Mouse (Mus musculus): Measurements from ENCODE around the gene Plin5. TPM values are rescaled to one million over a fixed set of nuclear protein-coding genes. Genes with fewer than 3 reads are reported as not detected.
A peak's percentile ranks its signal among the peaks of the same experiment; 100 is the strongest.

The Plin5 gene
- total RNA-seq, 2 experiments from 2014 or later = 0.46 to 1.1 TPM

DNA sequence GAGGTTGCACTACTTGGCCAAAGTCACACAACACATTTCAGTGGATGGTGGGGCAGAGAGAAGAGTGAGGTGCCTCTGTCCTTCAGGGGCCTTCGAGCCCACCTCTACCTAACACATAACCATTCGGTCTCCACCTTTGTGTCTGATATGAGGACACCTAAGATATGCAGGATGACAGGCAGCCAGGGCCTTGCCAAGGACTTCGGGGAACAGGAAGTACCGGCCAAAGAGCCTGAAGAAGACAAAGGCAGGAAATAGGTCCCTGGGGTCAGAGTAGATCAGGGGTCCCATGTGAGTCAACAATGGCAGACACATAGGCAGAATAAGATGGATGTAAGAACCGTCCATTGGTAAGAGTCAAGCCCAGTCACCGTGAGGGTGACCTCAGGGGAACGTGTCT, 19.2 kb upstream of the Plin5 start:
- DNase-seq (ENCODE audit: low spot score in 2 of 2) = no peak
- intact Hi-C loops (cut with DNase I) = no loop called here

DNA sequence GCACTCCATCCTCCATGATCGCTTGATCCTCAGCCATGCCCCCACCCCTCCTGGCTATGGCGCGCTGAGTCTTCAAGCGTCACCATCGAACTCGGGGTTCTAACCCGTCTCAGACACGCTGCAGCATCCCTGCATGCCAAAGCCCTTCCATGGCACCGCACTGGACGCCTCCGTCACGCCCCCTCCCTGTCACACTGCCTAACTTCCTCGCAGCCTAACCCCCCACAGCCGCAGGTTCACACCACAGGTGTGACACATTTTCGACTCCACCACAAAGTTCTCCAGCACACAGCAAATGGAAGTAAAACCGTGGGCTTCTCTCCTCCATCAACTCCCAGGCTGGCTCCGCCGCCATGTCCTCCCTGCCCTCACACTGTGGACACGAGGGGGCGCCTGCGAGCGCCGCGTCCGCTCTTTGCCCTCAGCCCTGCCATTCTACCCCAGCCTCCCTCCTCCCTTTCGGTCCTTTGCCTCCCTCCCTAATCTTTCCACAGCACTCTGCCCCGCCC, 17.1 kb upstream of the Plin5 start:
- peak in 1 of 2 experiments; percentile 59 for DNase-seq (ENCODE audit: low spot score in 2 of 2)
- intact Hi-C loops (cut with DNase I) = loop anchor here (5.0 kb wide), 1 partner anchor 118 kb away; no protein-coding TSS in a partner anchor

DNA sequence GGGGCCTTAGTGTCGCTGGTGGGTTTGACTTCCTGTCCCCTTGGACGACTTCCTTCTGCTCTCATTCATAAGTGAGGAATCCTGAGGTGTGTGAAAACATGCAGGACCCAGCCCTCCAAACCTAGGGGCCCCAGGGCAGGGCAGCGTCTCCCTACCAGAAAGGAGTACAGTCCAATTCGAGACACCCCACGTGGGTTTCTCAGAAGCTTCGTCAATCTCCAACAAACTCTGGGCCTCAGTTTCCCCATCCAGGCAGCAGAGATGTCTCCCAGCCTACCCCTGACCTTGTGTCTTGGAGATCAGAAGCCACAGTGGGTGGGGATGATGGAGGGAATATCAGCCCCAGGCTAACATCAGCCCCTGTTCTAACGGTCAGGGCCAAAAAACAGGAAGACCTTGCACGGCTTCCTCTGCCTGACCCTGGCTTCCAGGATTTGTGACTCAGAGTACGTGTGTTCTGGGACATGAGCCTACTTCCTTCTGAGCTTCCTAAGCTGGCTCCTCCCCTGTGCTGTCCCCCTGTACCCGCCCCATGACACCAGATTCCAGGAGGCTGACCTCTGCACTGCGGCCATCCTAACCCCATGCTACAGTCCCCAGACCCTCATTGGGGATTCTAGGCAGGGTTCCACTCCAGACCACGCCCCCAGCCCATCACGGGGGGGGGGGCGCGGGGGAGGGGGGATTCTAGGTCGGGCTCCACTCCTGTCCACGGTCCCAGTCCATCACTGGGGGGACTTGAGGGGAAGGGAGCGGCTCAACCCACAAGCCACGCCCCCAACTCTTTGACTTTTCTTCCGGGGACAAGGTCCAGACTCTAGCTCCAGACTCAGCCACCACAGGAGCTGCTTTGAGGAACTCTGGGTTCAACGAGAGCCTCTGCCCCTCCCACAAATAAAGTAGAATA, 16.3 kb upstream of the Plin5 start:
- no peak for DNase-seq (ENCODE audit: low spot score in 2 of 2)
- intact Hi-C loops (cut with DNase I) = loop anchor here (2.0 to 5.0 kb wide), 2 partner anchors 25 to 119 kb away; no protein-coding TSS in a partner anchor

DNA sequence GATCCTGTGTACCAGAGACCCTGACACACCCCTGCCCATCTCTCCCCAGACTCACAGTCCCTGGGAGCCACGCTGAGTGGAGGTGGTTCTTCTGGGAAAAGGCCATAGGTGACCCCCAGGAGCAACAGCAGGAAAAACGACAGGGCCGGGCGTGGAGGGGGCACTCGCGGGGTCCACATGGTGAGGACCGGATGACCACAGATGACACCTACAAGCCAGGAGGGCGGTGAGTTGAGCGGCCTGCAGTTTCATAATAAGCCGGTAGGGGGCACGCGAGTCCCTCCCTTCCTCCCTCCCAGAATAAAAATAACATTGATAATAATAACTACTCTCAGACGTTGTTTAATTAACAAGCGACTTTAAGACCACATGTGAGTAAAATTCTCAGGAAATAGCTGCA, 15.3 kb upstream of the Plin5 start:
- intact Hi-C loops (cut with DNase I) = loop anchor here (2.0 to 5.0 kb wide), 2 partner anchors 26 to 120 kb away; no protein-coding TSS in a partner anchor

DNA sequence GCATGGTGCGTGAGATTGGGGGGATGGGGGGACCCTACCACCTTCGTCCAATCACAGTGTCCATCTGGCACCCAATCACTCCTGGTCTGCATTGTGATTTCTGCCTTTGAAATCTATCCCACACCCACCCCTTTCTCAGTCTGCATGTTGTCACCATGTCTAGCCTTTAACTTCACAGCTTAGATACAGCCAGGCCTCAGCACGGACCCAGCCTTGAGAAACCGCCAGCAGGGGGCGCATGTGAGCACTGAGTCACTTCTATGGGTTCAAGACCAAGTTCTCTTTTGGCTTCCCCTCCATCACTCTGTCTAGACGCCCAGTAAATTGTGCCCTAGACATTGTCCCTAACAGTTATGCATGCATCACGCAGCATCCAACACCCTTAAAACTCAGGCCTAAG, 14.4 kb upstream of the Plin5 start:
- intact Hi-C loops (cut with DNase I) = loop anchor here (2.0 to 5.0 kb wide), 2 partner anchors 27 to 120 kb away; no protein-coding TSS in a partner anchor
- peak; percentile 59 to 72 for DNase-seq (ENCODE audit: low spot score in 2 of 2)

More for the DNA sequence above, 15.3 kb upstream of the Plin5 start:
- DNase-seq (ENCODE audit: low spot score in 2 of 2) = peak in 1 of 2 experiments; percentile 67

DNA sequence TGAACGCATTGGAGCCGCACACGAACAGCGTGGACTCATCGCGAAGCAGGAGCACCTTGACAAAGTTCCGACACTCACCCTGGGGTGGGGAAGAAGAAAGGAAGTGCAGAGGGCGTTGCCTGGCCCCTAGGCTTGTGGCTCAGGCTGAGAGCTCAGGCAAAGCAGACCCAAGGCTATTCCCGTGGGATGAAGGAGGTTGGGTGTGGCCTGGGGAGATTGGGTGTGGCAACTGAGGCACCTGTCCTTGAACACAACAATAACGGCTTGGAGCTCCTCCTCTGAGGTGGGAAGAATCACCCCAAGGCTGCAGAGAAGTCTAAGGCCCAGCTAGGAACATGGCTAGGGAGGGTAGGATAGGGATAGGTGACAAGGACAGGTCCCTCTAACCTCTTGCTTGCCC, 13.7 kb upstream of the Plin5 start:
- intact Hi-C loops (cut with DNase I) = loop anchor here (5.0 kb wide), 1 partner anchor 121 kb away; no protein-coding TSS in a partner anchor
- no peak for DNase-seq (ENCODE audit: low spot score in 2 of 2)

DNA sequence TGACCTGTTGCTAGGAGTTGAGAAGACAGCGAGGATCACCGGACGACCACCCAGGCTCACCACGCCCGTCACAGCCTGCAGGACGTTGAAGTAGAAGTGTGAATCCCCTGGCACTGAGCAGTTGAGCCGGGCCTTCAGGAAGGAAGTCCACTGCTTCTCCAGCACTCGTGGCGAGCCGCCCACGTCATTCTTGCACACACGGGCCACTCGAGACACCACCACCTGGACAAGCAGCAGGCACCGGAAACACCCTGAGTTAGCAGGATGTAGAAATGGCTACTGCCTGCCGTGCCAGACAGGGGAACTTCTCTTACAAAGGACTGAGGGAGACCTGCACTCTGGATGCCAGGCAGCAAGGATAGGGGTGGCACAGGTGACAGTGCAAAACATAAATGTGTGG, 10.8 kb upstream of the Plin5 start:
- DNase-seq (ENCODE audit: low spot score in 2 of 2) = no peak
- intact Hi-C loops (cut with DNase I) = no loop called here

DNA sequence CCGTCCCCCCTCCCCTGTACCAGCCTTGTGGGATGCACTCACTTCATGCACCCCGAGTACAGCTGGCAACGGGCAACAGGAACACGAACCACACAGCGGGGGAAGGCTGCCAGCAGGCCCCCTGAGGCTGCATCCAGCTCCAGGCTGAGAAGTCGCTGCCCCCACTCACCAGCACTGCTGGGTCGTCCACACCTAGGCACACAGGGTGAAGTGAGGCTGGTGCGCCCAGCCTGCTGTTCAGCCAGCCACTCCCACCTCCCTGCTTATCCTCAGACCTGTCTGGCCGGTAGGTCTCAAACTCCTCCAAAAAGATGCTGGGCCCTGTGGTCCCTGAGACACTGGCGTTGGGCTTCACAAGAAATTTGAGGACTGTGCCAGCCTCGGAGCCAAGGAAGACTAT, 8.8 kb upstream of the Plin5 start:
- intact Hi-C loops (cut with DNase I) = no loop called here
- no peak for DNase-seq (ENCODE audit: low spot score in 2 of 2)

DNA sequence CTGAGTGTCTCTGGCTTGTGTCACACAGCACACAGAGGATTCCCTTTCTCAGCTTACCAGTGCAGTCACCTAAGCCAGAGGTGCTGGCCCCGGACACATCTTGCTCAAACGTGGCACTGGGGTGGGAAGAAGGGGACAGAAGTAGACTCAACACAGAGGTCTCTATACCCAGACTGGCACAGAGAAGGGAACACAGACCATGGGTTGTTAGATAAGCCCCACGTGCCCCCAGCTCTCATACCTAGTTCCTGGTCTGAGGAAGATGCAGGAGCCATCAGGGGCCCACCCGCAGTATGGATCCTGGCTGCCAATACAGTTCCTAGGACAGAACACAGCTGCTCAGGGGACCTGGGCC, 7.9 kb upstream of the Plin5 start:
- intact Hi-C loops (cut with DNase I) = no loop called here
- DNase-seq (ENCODE audit: low spot score in 2 of 2) = no peak

DNA sequence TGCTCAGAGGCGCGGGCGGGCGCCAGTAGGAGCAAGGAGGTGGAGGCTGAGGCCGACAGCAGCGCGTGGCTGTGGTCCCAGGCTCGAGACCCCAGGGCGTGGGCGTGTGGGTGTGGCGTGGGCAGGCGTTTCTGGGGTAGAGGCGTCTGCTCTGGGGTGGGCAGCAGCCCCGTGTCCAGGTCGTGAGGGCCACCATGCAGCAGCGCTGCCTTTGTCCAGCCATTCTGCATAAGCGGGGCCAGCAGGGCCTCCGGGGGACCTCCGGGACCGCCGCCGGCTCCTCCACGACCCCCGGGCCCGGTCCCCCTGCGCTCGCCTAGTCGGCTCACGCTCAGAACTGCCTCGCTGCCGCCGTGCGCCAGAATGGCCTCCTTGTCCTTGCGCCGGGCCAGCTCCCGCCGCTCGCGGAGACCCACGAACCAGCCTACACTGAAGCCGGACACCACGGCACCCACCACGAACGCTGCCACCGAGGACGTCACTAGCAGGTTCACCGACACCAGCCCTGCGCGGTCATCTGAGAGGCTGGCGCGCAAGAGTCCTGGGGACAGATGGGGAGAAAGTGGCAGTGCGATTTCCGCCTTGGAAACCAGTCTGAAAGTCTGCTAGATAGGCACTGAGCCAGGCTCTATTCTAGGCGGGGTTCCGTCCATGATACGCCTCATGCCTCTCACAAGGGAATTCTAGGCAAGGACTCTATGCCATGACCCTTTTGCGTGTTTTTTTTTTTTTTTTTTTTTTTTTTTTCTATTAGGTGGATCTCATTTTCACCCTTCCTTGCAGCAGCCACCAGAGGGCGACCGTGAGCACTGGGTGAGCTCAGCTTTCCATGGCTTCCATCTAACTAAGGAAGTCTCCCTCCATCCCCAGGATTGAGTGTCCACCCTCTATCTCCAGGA, 7.2 kb upstream of the Plin5 start:
- DNase-seq (ENCODE audit: low spot score in 2 of 2) = peak; percentile 62
- intact Hi-C loops (cut with DNase I) = no loop called here

DNA sequence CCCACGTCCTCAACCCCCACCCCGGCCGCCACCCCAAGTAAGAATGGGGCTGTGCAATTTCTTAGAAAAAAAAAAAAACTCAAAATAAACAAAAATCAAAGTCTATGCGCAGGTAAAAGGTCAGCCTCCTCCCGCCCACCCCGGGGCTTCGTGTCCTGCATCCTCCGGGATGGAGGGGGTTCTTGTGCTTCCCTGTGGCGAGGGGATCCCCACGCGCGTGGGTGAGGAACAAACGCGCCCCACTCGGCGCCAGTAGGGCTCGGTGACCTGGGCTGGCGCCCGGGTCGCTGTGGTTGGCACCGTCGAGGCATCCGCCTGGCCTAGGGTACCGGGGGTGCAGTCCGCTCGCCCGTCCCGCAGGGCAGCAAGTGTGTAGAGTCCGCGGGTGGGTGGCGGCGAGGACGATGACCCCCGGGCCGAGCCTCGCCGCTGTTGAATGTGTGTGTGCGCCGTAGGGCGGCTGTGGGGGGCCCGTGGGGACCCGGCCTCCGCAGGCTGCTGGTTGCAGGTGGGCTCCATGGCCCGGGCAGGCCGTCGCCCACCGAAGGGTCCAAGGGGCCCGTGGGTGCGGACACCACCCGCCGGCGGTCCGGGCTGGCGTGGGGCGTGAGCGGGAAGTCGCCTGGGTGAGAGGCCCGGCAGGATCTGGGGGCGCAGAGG, 6.4 kb upstream of the Plin5 start:
- DNase-seq (ENCODE audit: low spot score in 2 of 2) = no peak
- intact Hi-C loops (cut with DNase I) = no loop called here

DNA sequence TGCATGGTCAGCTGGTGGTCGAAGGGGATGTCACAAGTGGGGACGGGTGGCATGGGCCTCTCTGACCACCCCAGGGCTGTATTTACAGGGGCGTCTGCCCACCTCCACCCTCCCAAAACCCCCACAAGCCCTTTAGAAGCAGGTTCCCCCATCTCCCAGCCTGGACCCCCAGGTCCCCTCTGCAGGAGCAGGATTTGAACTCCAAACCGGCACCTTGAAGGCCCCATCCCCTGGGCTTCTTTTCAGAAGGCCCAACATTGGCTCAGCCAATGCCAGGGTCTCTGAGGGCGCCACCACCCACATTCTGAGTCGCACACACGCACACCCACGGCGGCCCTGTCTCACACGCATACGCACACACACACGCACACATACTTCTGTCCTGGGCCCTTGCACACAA, 5.8 kb upstream of the Plin5 start:
- DNase-seq (ENCODE audit: low spot score in 2 of 2) = no peak
- intact Hi-C loops (cut with DNase I) = no loop called here

DNA sequence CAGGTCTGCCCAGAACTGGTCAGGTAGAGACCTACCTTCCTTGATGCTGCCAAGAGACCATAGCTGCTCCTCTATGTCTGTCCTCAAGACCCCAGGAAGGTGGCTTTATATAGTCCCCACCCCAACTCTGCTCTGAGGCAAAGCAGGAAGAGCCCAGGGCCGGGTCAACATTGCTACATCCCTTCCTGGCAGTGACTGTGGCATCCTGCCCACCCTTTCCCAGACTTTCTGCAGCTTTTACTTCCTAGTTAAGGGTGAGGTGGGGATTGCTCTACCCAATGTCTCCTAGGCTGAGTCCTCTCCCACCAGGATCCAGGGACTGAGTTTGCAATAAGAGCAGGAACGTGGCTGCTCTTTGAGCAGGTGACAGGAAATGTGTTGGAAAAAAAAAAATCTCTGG, 4.4 kb upstream of the Plin5 start, which contains the start of gene Lrg1:
Gene Lrg1, minus strand, starts transcription at position 176 of the 400 bp plus-strand sequence.
- intact Hi-C loops (cut with DNase I) = no loop called here
- DNase-seq (ENCODE audit: low spot score in 2 of 2) = no peak

DNA sequence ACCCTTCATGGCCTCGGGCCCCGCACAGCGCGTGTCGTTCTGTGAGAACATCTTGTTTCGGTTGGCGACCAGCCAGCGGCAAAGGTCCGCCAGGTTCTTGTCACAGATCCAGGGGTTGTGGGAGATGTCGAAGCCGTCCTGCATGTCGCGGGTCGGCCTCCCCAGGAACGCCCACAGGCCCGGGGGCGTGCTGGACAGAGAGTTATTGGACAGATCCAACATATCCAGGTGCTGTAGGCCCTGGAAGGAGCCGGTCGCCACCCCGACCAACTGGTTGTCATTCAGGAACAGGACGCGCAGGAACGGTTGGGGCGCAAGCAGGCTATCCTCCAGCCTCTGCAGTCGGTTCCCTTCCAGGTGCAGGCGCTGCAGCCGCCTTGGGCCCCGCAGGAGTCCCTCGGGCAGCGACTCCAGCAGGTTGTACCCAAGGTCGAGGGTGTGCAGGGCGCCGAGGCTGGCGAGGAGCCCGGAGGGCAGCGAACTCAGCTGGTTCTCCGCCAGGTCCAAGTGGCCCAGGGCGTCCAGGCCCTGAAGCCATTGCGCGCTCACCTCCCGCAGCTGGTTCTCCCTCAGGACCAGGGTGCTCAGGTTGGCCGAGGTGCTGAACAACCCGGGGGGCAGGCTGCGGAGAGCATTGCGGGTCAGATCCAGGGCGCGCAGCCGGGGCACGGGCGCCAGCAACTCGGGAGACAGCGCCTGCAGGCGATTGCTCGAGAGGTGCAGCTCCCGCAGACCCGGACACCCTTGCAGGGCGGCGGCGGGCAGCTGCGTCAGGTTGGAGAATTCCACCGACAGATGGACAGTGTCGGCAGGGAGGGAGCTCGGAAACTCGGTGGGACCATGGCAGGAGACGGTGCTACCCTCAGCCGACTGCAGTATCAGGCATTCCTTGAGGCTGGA, 2.8 kb upstream of the Plin5 start:
- intact Hi-C loops (cut with DNase I) = no loop called here
- DNase-seq (ENCODE audit: low spot score in 2 of 2) = peak in 1 of 2 experiments; percentile 50

DNA sequence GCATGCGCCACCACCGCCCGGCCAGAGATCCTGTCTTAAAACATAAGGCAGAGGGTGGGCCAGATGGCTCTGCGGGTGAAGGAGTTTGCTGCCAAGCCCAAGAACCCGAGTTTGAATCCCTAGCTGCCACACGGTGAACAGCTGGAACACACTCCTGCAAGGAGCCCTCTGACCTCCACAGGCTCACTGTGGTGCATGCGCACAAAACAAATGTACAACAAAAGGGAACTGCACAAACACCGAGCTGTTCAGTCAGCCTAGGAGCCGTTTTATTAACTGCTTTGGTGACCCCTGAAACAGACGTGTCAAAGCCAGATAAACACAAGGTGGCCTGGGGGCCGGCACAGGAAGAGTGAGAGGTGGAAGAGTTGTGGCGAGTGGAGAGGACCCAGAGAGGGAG, 2.0 kb upstream of the Plin5 start:
- no peak for DNase-seq (ENCODE audit: low spot score in 2 of 2)
- intact Hi-C loops (cut with DNase I) = no loop called here

DNA sequence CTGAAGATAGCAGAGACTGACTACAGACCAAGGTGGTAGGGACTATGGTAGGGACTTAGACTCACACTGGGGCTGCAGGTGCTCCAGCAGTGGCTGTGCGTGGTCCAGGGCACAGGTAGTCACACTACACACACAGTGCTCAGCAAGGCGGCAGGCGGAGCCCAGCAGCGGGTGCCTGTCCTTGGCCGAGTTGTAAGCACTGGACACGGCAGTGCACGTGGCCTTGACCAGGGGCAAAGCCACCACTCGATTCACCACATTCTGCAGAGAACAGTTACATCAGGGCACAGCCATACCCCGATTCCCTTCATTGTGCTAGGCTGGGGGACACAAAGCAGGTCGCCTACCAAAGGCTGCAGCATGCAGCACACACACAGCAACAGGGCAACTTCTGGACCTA, 1.2 kb downstream of the Plin5 start:
- intact Hi-C loops (cut with DNase I) = no loop called here
- no peak for DNase-seq (ENCODE audit: low spot score in 2 of 2)

DNA sequence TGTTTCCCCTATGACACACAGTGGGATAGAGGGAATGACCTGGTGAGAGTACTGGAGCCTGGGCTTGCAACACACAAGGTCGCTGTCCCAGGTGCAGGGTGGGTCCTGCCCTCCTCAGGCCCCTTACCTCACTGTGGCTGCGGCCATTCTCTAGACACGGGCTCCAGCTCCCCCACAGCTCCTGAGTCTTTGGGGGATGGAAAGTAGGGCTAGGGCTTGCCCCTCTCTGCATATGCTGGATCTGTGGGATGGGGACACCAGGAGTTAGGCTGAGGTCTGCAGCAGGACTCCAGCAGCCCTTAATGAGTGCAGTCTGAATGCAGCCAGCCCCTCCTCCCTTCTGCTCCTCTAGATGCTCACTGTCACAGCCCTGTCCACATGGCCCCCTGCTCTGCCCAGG, 4.7 kb downstream of the Plin5 start:
- no peak for DNase-seq (ENCODE audit: low spot score in 2 of 2)
- intact Hi-C loops (cut with DNase I) = no loop called here

DNA sequence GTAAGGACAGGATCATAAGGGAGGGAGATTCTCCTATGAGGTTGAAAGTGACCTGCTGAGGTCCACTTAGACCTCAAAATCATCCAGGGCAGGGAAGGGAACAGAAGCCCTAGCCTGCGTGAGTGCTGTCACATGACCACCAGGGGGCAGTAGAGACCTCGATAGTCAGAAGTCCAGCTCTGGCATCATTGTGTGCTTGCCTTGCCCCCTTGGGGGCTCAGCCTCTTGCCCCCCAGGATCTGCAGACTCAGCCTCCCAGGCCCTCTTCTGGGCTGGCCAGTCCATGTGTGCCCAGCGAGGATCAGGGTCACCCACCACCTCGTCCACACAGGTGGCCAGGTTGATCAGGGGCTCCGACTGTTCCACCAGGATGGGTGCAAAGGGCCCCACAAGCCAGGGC, 5.5 kb downstream of the Plin5 start:
- intact Hi-C loops (cut with DNase I) = no loop called here
- DNase-seq (ENCODE audit: low spot score in 2 of 2) = peak; percentile 64 to 75
